ENCODE assay signal across 22 mouse cellular contexts in genomic region chr11:103068884-103069283, GRCm38 (mm10). TPM values are rescaled to one million over a fixed set of nuclear protein-coding genes. Genes with fewer than 3 reads are reported as not detected.
DNase-seq lines count a peak whose midpoint lies in the region; ATAC-seq and TF ChIP-seq lines count a peak whose summit lies in the region.
"Had no signal": no experiment of that assay in that cellular context is flagged by ENCODE, and none has a peak within 500 bp of the region (broad histone marks: within the 10 kb centered on the region; RNA-seq: fewer than 3 reads in every experiment).

No protein-coding gene starts in this region.

- 0 out of 2 replicates have a peak overlapping the region, but pooled peaks have one; percentile 11 for H3K9ac ChIP-seq in CH12.LX (ENCODE audit: insufficient read depth, low read depth)
- H3K9ac ChIP-seq in hindbrain, embryonic 16.5 days (ENCODE audit: low read depth, low read length): no peak overlapping the region
- H3K9ac ChIP-seq: forebrain, embryonic 13.5 days; hindbrain, embryonic 12.5 days; hindbrain, embryonic 15.5 days; intestine, embryonic 15.5 days had no signal

- dilution Hi-C loops in CH12.LX (cut with MboI; ENCODE audit: extremely low pct_ligation_motif_present, extremely low pct_unique_long_range_greater_than_20kb, low sequenced_read_pairs): no loop called here

- H3K4me2 ChIP-seq in CH12.LX (ENCODE audit: insufficient read depth, low read depth, poor library complexity, severe bottlenecking): peak overlapping the region; percentile 9
- H3K4me2 ChIP-seq in hindbrain, embryonic 16.5 days (ENCODE audit: low read length): no peak overlapping the region
- H3K4me2 ChIP-seq: forebrain, embryonic 13.5 days; hindbrain, embryonic 12.5 days; hindbrain, embryonic 15.5 days; intestine, embryonic 15.5 days had no signal

- no peak for ATAC-seq in hindbrain, embryonic 16.5 days
- ATAC-seq: activated CD4-positive, CD25-positive, alpha-beta regulatory T cell, adult 4 months; CD4-positive, CD25-positive, alpha-beta regulatory T cell, adult 4 months; forebrain, embryonic 13.5 days; forebrain, embryonic 16.5 days; intestine, embryonic 15.5 days had no signal

- DNase-seq in cerebellum, adult 9-11 months: peak; percentile 6
- DNase-seq in cerebellum, postnatal 14 days: no peak
- DNase-seq in right cerebral cortex, postnatal 14 days: peak; percentile 2
- DNase-seq in right cerebral cortex, adult 18-20 months: no peak
- peak; percentile 55 for DNase-seq in CH12.LX (ENCODE audit: extremely low read depth)
- DNase-seq: adrenal gland, adult 8-10 months; adrenal gland, postnatal 25 days; cerebellum, adult 2 months; cerebellum, postnatal 10 days; gastrocnemius, postnatal 25 days; heart, adult 2 months; kidney, adult 11 months had no signal

- H3K27ac ChIP-seq in CH12.LX (ENCODE audit: insufficient read depth, low read depth): peak overlapping the region; percentile 91
- H3K27ac ChIP-seq in hindbrain, embryonic 16.5 days (ENCODE audit: low read depth, low read length): no peak overlapping the region
- H3K27ac ChIP-seq: forebrain, embryonic 10.5 days; forebrain, embryonic 13.5 days; heart, embryonic 10.5 days; hindbrain, embryonic 12.5 days; hindbrain, embryonic 15.5 days; intestine, embryonic 15.5 days had no signal

- no peak for TF ChIP-seq CTCF in CH12.LX (conservative IDR thresholded peaks at IDR 0.05 in 1 of 2, IDR thresholded peaks at IDR 0.05 in 1 of 2; ENCODE audit: low read depth in 2 of 2, low read length in 2 of 2)

- peaks cover 74 to 92% of the 10 kb centered on the region in 2 experiments for H3K36me3 ChIP-seq in CH12.LX (replicated peaks in 1 of 2; ENCODE audit: control insufficient read depth in 1 of 2, insufficient read depth in 1 of 2, low read length in 1 of 2)
- peaks cover 32% of the 10 kb centered on the region for H3K36me3 ChIP-seq in hindbrain, embryonic 16.5 days (ENCODE audit: control insufficient read depth, insufficient read depth, low read length)

- in situ Hi-C loops in CH12.LX (cut with MboI; ENCODE audit: low pct_ligation_motif_present, low pct_unique_long_range_greater_than_20kb, low sequenced_read_pairs): no loop called here

- no peaks in the 10 kb centered on the region; the same call in 1 of the 2 replicates for H3K79me2 ChIP-seq in CH12.LX (replicated peaks; ENCODE audit: control insufficient read depth, extremely low read depth, insufficient read depth, poor library complexity, severe bottlenecking)

- H3K27me3 ChIP-seq in CH12.LX (replicated peaks): no peaks in the 10 kb centered on the region
- no peaks in the 10 kb centered on the region for H3K27me3 ChIP-seq in hindbrain, embryonic 16.5 days (replicated peaks; ENCODE audit: control insufficient read depth, insufficient read depth, low read length)
- H3K27me3 ChIP-seq: forebrain, embryonic 13.5 days; hindbrain, embryonic 12.5 days; hindbrain, embryonic 15.5 days; intestine, embryonic 15.5 days had no signal

- TF ChIP-seq POLR2A in CH12.LX (IDR thresholded peaks at IDR 0.05; ENCODE audit: low read depth, low read length): no peak

- no peak overlapping the region for H3K4me3 ChIP-seq in CH12.LX (replicated peaks in 1 of 3; ENCODE audit: low read depth in 2 of 3, low read length in 2 of 3, poor library complexity in 1 of 3)
- H3K4me3 ChIP-seq in hindbrain, embryonic 16.5 days (ENCODE audit: low read length): no peak overlapping the region
- H3K4me3 ChIP-seq: forebrain, embryonic 10.5 days; forebrain, embryonic 13.5 days; heart, adult 2 months; heart, embryonic 10.5 days; hindbrain, embryonic 12.5 days; hindbrain, embryonic 15.5 days; intestine, embryonic 15.5 days had no signal

- peak; percentile 53 for TF ChIP-seq EP300 in CH12.LX (IDR thresholded peaks at IDR 0.05; ENCODE audit: low read length)

- peaks cover 16 to 67% of the 10 kb centered on the region in 2 experiments for H3K4me1 ChIP-seq in CH12.LX (ENCODE audit: control insufficient read depth in 1 of 2, insufficient read depth in 2 of 2)
- no peaks in the 10 kb centered on the region for H3K4me1 ChIP-seq in hindbrain, embryonic 16.5 days (ENCODE audit: control insufficient read depth, insufficient read depth, low read depth, low read length)
- H3K4me1 ChIP-seq: forebrain, embryonic 10.5 days; forebrain, embryonic 13.5 days; hindbrain, embryonic 12.5 days; hindbrain, embryonic 15.5 days; intestine, embryonic 15.5 days had no signal

- WGBS in hindbrain, embryonic 16.5 days: 92% methylated on average over 11 of the region's 11 CpGs

- no peaks in the 10 kb centered on the region for H3K9me3 ChIP-seq in CH12.LX (replicated peaks; ENCODE audit: low read length)
- no peaks in the 10 kb centered on the region for H3K9me3 ChIP-seq in hindbrain, embryonic 16.5 days (ENCODE audit: control insufficient read depth, low read length)
- H3K9me3 ChIP-seq: forebrain, embryonic 10.5 days; forebrain, embryonic 13.5 days; heart, embryonic 10.5 days; hindbrain, embryonic 12.5 days; hindbrain, embryonic 15.5 days; intestine, embryonic 15.5 days had no signal

- no peak for TF ChIP-seq RAD21 in CH12.LX (IDR thresholded peaks at IDR 0.05; ENCODE audit: low read depth, low read length)

TF ChIP-seq in CH12.LX, 34 proteins besides CTCF, POLR2A, EP300 and RAD21 (continues in another document):
- TF ChIP-seq HCFC1 (IDR thresholded peaks at IDR 0.05; ENCODE audit: low read depth, low read length) (no peak), POLR2AphosphoS2 (IDR thresholded peaks at IDR 0.05; ENCODE audit: low read depth, low read length) (no peak), UBTF (IDR thresholded peaks at IDR 0.05; ENCODE audit: low read depth, low read length) (no peak; the same call in 1 of the 2 replicates), ZMIZ1 (IDR thresholded peaks at IDR 0.05; ENCODE audit: low read depth, low read length) (peak; percentile 47; the same call in 1 of the 2 replicates), BHLHE40 (IDR thresholded peaks at IDR 0.05; ENCODE audit: low read depth, low read length) (peak; percentile 89), MAZ (IDR thresholded peaks at IDR 0.05; ENCODE audit: low read depth, low read length) (0 out of 2 replicates have a peak, but pooled peaks have one; percentile 41), MAX (IDR thresholded peaks at IDR 0.05; ENCODE audit: low read length) (no peak), MAFK (IDR thresholded peaks at IDR 0.05; ENCODE audit: insufficient replicate concordance, low read length) (no peak), PAX5 (IDR thresholded peaks at IDR 0.05; ENCODE audit: low read length) (no peak), KAT2A (IDR thresholded peaks at IDR 0.05; ENCODE audit: insufficient replicate concordance, low read length) (no peak), ETS1 (conservative IDR thresholded peaks at IDR 0.05; ENCODE audit: low read depth, low read length) (peak; percentile 55), NRF1 (IDR thresholded peaks at IDR 0.05; ENCODE audit: low read depth, low read length) (peak; percentile 73), JUN (IDR thresholded peaks at IDR 0.05; ENCODE audit: insufficient read depth, low read depth, low read length) (no peak), TBP (conservative IDR thresholded peaks at IDR 0.05; ENCODE audit: low read depth, low read length) (0 out of 2 replicates have a peak, but pooled peaks have one; percentile 15), USF1 (IDR thresholded peaks at IDR 0.05; ENCODE audit: low read depth, low read length) (no peak), USF2 (conservative IDR thresholded peaks at IDR 0.05; ENCODE audit: low read depth, low read length) (no peak), MXI1 (IDR thresholded peaks at IDR 0.05; ENCODE audit: low read depth, low read length) (no peak; the same call in 1 of the 2 replicates), IRF4 (IDR thresholded peaks at IDR 0.05; ENCODE audit: low read depth, low read length) (peak; percentile 71; the same call in 1 of the 2 replicates), SMC3 (IDR thresholded peaks at IDR 0.05; ENCODE audit: low read depth, low read length) (no peak), CHD2 (IDR thresholded peaks at IDR 0.05; ENCODE audit: low read length) (peak; percentile 59; the same call in 1 of the 2 replicates), GABPA (IDR thresholded peaks at IDR 0.05; ENCODE audit: insufficient replicate concordance, low read depth, low read length) (no peak), NELFE (IDR thresholded peaks at IDR 0.05; ENCODE audit: low read depth, low read length) (no peak; the same call in 1 of the 2 replicates), ZKSCAN1 (IDR thresholded peaks at IDR 0.05; ENCODE audit: borderline replicate concordance, low read depth, low read length) (no peak), JUND (conservative IDR thresholded peaks at IDR 0.05; ENCODE audit: low read depth, low read length) (no peak), ELF1 (IDR thresholded peaks at IDR 0.05; ENCODE audit: low read depth, low read length) (0 out of 2 replicates have a peak, but pooled peaks have one; percentile 19), CHD1 (IDR thresholded peaks at IDR 0.05; ENCODE audit: low read depth, low read length) (no peak)

RNA-seq across cellular contexts. Expression of gene Plcd3, which starts 32.6 kb away (rescaled TPM):
- total RNA-seq in CH12.LX (2012; rRNA removed) (24.3 and 27.4 TPM in 2 replicates), CH12.LX (2014; rRNA removed) (6.3 and 7.1 TPM in 2 replicates)
- 9.7 and 11.3 TPM in 2 replicates for polyA plus RNA-seq in CH12.LX (2012; ENCODE audit: insufficient read length, low read depth)
- polyA plus RNA-seq in hindbrain, embryonic 16.5 days (2015; fragmentation: Nextera tagmentation; extraction: Ambion mirVana): 4.7 and 4.9 TPM in 2 replicates

RNA-seq across cellular contexts. Expression of gene Acbd4, which starts 32.6 kb away (rescaled TPM):
- 60.9 and 62.6 TPM in 2 replicates for total RNA-seq in CH12.LX (2012; rRNA removed)
- 50.2 and 51.4 TPM in 2 replicates for total RNA-seq in CH12.LX (2014; rRNA removed)
- 68.4 and 75.1 TPM in 2 replicates for polyA plus RNA-seq in CH12.LX (2012; ENCODE audit: insufficient read length, low read depth)
- polyA plus RNA-seq in hindbrain, embryonic 16.5 days (2015; fragmentation: Nextera tagmentation; extraction: Ambion mirVana): 14.2 and 16.4 TPM in 2 replicates

RNA-seq across cellular contexts. Expression of gene Dcakd, which starts 40.8 kb away (rescaled TPM):
- total RNA-seq in CH12.LX (2012; rRNA removed) (22.4 and 24.0 TPM in 2 replicates), CH12.LX (2014; rRNA removed) (7.8 and 8.8 TPM in 2 replicates)
- 74.1 and 89.0 TPM in 2 replicates for polyA plus RNA-seq in CH12.LX (2012; ENCODE audit: insufficient read length, low read depth)
- 132 and 192 TPM in 2 replicates for polyA plus RNA-seq in hindbrain, embryonic 16.5 days (2015; fragmentation: Nextera tagmentation; extraction: Ambion mirVana)

RNA-seq across cellular contexts. Expression of gene Nmt1, which starts 40.9 kb away (rescaled TPM):
- total RNA-seq in CH12.LX (2012; rRNA removed): 84.5 and 93.2 TPM in 2 replicates
- 108 and 115 TPM in 2 replicates for total RNA-seq in CH12.LX (2014; rRNA removed)
- 205 and 208 TPM in 2 replicates for polyA plus RNA-seq in CH12.LX (2012; ENCODE audit: insufficient read length, low read depth)
- 28.8 and 30.4 TPM in 2 replicates for polyA plus RNA-seq in hindbrain, embryonic 16.5 days (2015; fragmentation: Nextera tagmentation; extraction: Ambion mirVana)

RNA-seq across cellular contexts. Expression of gene Hexim1, which starts 47.1 kb away (rescaled TPM):
- total RNA-seq in CH12.LX (2012; rRNA removed) (25.9 and 38.9 TPM in 2 replicates), CH12.LX (2014; rRNA removed) (16.4 and 20.2 TPM in 2 replicates)
- polyA plus RNA-seq in CH12.LX (2012; ENCODE audit: insufficient read length, low read depth): 50.4 and 51.8 TPM in 2 replicates
- polyA plus RNA-seq in hindbrain, embryonic 16.5 days (2015; fragmentation: Nextera tagmentation; extraction: Ambion mirVana): 4.1 and 4.7 TPM in 2 replicates

Comparison
In these comparisons a context has a peak if more than half of its experiments do, and no peak if none do; other contexts are left out.
1. DNase-seq: peak in cerebellum, adult 9-11 months (single experiment), right cerebral cortex, postnatal 14 days (single experiment) and CH12.LX (single experiment); none in cerebellum, postnatal 14 days (0 of 2) and right cerebral cortex, adult 18-20 months (single experiment).